ENCODE assay signal across 18 mouse cellular contexts in genomic region chr5:106449720-106450425, GRCm38 (mm10). TPM values are rescaled to one million over a fixed set of nuclear protein-coding genes. Genes with fewer than 3 reads are reported as not detected.
DNase-seq lines count a peak whose midpoint lies in the region; ATAC-seq and TF ChIP-seq lines count a peak whose summit lies in the region.
"Had no signal": no experiment of that assay in that cellular context is flagged by ENCODE, and none has a peak within 500 bp of the region (broad histone marks: within the 10 kb centered on the region; RNA-seq: fewer than 3 reads in every experiment).

No protein-coding gene starts in this region.

- H3K36me3 ChIP-seq in limb, embryonic 11.5 days (ENCODE audit: control insufficient read depth, insufficient read depth, low read length), result no peaks in the 10 kb centered on the region
- no peaks in the 10 kb centered on the region for H3K36me3 ChIP-seq in limb, embryonic 10.5 days
- H3K36me3 ChIP-seq in midbrain, embryonic 15.5 days (replicated peaks), result no peaks in the 10 kb centered on the region
- H3K36me3 ChIP-seq in lung, postnatal 0 days (ENCODE audit: insufficient read depth, low read length), result no peaks in the 10 kb centered on the region
- H3K36me3 ChIP-seq: heart, embryonic 10.5 days; limb, embryonic 12.5 days; liver, embryonic 15.5 days had no signal

- 0 out of 2 replicates have a peak, but pooled peaks cover 10% of the 10 kb centered on the region for H3K4me1 ChIP-seq in limb, embryonic 11.5 days (ENCODE audit: control insufficient read depth, insufficient read depth, low read length)
- peaks cover 33% of the 10 kb centered on the region for H3K4me1 ChIP-seq in limb, embryonic 10.5 days
- H3K4me1 ChIP-seq in midbrain, embryonic 15.5 days, result peaks cover 33% of the 10 kb centered on the region
- H3K4me1 ChIP-seq in lung, postnatal 0 days (ENCODE audit: insufficient read depth, low read depth, low read length), result no peaks in the 10 kb centered on the region
- H3K4me1 ChIP-seq: liver, embryonic 15.5 days had no signal

- no peak overlapping the region for H3K4me2 ChIP-seq in limb, embryonic 11.5 days (ENCODE audit: low read depth, severe bottlenecking)
- peak overlapping the region; percentile 28 for H3K4me2 ChIP-seq in midbrain, embryonic 15.5 days
- H3K4me2 ChIP-seq in lung, postnatal 0 days (replicated peaks; ENCODE audit: low read depth, low read length), result no peak overlapping the region
- H3K4me2 ChIP-seq: limb, embryonic 12.5 days; liver, embryonic 15.5 days had no signal

- no peak for ATAC-seq in limb, embryonic 11.5 days (ENCODE audit: insufficient number of reproducible peaks, low FRiP score, low TSS enrichment, low read depth)
- ATAC-seq in midbrain, embryonic 15.5 days (replicated peaks), result no peak
- no peak for ATAC-seq in lung, postnatal 0 days
- ATAC-seq in granulocyte monocyte progenitor cell, adult 5-6 weeks (replicated peaks; ENCODE audit: poor library complexity, severe bottlenecking), result no peak
- ATAC-seq: activated CD4-positive, CD25-positive, alpha-beta regulatory T cell, adult 4 months had no signal

- no peak overlapping the region for H3K4me3 ChIP-seq in limb, embryonic 11.5 days (ENCODE audit: low read depth, low read length)
- no peak overlapping the region for H3K4me3 ChIP-seq in limb, embryonic 10.5 days
- H3K4me3 ChIP-seq in midbrain, embryonic 15.5 days, result no peak overlapping the region
- no peak overlapping the region for H3K4me3 ChIP-seq in lung, postnatal 0 days (ENCODE audit: low read depth, low read length)
- H3K4me3 ChIP-seq: heart, embryonic 10.5 days; limb, embryonic 12.5 days; liver, embryonic 15.5 days had no signal

- no peak for TF ChIP-seq EP300 in lung, postnatal 0 days (IDR thresholded peaks at IDR 0.05)

- H3K27ac ChIP-seq in limb, embryonic 11.5 days (replicated peaks; ENCODE audit: low read depth, low read length), result no peak overlapping the region
- H3K27ac ChIP-seq in limb, embryonic 10.5 days, result no peak overlapping the region
- H3K27ac ChIP-seq in midbrain, embryonic 15.5 days, result no peak overlapping the region
- no peak overlapping the region for H3K27ac ChIP-seq in lung, postnatal 0 days (ENCODE audit: low read length)
- H3K27ac ChIP-seq: heart, embryonic 10.5 days; limb, embryonic 12.5 days; liver, embryonic 15.5 days had no signal

- H3K9ac ChIP-seq in limb, embryonic 11.5 days (ENCODE audit: low read length), result no peak overlapping the region
- no peak overlapping the region for H3K9ac ChIP-seq in midbrain, embryonic 15.5 days
- no peak overlapping the region for H3K9ac ChIP-seq in lung, postnatal 0 days (replicated peaks; ENCODE audit: low read depth)
- H3K9ac ChIP-seq: limb, embryonic 12.5 days; liver, embryonic 15.5 days had no signal

- TF ChIP-seq CTCF in lung, postnatal 0 days (IDR thresholded peaks at IDR 0.05), result no peak

- no peaks in the 10 kb centered on the region for H3K9me3 ChIP-seq in limb, embryonic 11.5 days (ENCODE audit: control insufficient read depth, low read length)
- H3K9me3 ChIP-seq in limb, embryonic 10.5 days (replicated peaks), result no peaks in the 10 kb centered on the region
- H3K9me3 ChIP-seq in midbrain, embryonic 15.5 days, result no peaks in the 10 kb centered on the region
- H3K9me3 ChIP-seq in lung, postnatal 0 days (ENCODE audit: low read length), result no peaks in the 10 kb centered on the region
- H3K9me3 ChIP-seq: heart, embryonic 10.5 days; limb, embryonic 12.5 days; liver, embryonic 15.5 days had no signal

- H3K27me3 ChIP-seq in limb, embryonic 11.5 days (ENCODE audit: control insufficient read depth, insufficient read depth, low read length), result peaks cover 89% of the 10 kb centered on the region
- H3K27me3 ChIP-seq in limb, embryonic 10.5 days (ENCODE audit: low read depth, poor library complexity, severe bottlenecking), result peaks cover 100% of the 10 kb centered on the region
- H3K27me3 ChIP-seq in midbrain, embryonic 15.5 days (replicated peaks), result peaks cover 68% of the 10 kb centered on the region
- H3K27me3 ChIP-seq in lung, postnatal 0 days (replicated peaks; ENCODE audit: insufficient read depth, low read length), result peaks cover 66% of the 10 kb centered on the region

- WGBS in limb, embryonic 11.5 days, result 11% methylated on average over 4 of the region's 4 CpGs
- 17% methylated on average over 4 of the region's 4 CpGs for WGBS in limb, embryonic 10.5 days
- WGBS in midbrain, embryonic 15.5 days, result 17% methylated on average over 4 of the region's 4 CpGs
- WGBS in lung, postnatal 0 days, result 7% methylated on average over 4 of the region's 4 CpGs

- DNase-seq in cerebellum, adult 8-10 months, result peak; percentile 27
- no peak for DNase-seq in cerebellum, postnatal 36 days
- DNase-seq in limb, embryonic 11.5 days (ENCODE audit: low spot score), result peak; percentile 34
- no peak for DNase-seq in limb, embryonic 10.5 days (ENCODE audit: low spot score)
- peak; percentile 32 to 33 for DNase-seq in cerebellum, postnatal 25 days
- DNase-seq in lung, postnatal 0 days (ENCODE audit: low spot score), result no peak
- DNase-seq: gastrocnemius, postnatal 25 days; heart, postnatal 36 days; right cerebral cortex, adult 18-20 months had no signal

RNA-seq across cellular contexts. Expression of gene Barhl2, which starts 8.1 kb away (rescaled TPM):
- polyA plus RNA-seq in limb, embryonic 11.5 days (2014; fragmentation: Nextera tagmentation; extraction: Ambion mirVana), result not detected in 2 replicates
- not detected in 2 replicates for polyA plus RNA-seq in limb, embryonic 10.5 days (2016; fragmentation: Nextera tagmentation; extraction: Ambion mirVana)
- 7.8 and 8.5 TPM in 2 replicates for polyA plus RNA-seq in midbrain, embryonic 15.5 days (2015; fragmentation: Nextera tagmentation; extraction: Ambion mirVana)
- polyA plus RNA-seq in lung, postnatal 0 days (2015; fragmentation: Nextera tagmentation; extraction: Ambion mirVana), result not detected in 2 replicates
- total RNA-seq in granulocyte monocyte progenitor cell, adult 5-6 weeks (2014; fragmentation: Nextera tagmentation), result not detected in 2 replicates
- total RNA-seq in granulocyte monocyte progenitor cell, adult 5-6 weeks (2017), result not detected in 2 replicates
- total RNA-seq: gastrocnemius, postnatal 25 days; heart, postnatal 36 days had no signal
- polyA plus RNA-seq: activated CD4-positive, CD25-positive, alpha-beta regulatory T cell, adult 4 months; heart, embryonic 10.5 days; intestine, embryonic 14.5 days; kidney, embryonic 14.5 days; limb, embryonic 12.5 days; liver, embryonic 15.5 days; stomach, embryonic 14.5 days had no signal

Comparison
In these comparisons a context has a peak if more than half of its experiments do, and no peak if none do; other contexts are left out.
1. DNase-seq: peak in cerebellum, adult 8-10 months (single experiment), limb, embryonic 11.5 days (single experiment) and cerebellum, postnatal 25 days (2 of 2); none in cerebellum, postnatal 36 days (0 of 2), limb, embryonic 10.5 days (single experiment) and lung, postnatal 0 days (single experiment).